In the genomic region with DNA sequence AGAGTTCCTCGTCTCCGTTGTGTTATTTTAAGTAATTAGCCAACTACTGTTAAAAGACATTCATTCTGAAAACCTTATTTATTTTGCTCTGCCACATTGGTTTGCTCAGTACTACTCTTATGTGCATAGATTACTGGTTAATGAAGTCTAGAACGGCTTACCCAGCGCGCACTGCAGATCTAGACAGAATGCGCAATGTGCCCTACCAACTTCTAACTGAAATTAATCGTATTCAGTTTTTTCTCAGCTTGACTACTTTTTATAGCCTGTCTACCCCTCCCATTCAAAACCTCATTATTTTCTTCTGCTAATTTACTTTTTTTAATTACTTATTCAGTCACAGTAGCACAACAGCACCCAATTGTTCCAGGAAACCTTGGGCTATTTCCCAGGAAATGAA, we compare ENCODE assay signal across 28 mouse cellular contexts. TPM values are rescaled to one million over a fixed set of nuclear protein-coding genes. Genes with fewer than 3 reads are reported as not detected.
"Had no signal": no experiment of that assay in that cellular context is flagged by ENCODE, and none has a peak within 500 bp of the region (broad histone marks: within the 10 kb centered on the region; RNA-seq: fewer than 3 reads in every experiment).

No protein-coding gene starts in this region.

- H3K36me3 ChIP-seq: heart, embryonic 13.5 days; heart, embryonic 15.5 days; hindbrain, embryonic 13.5 days; hindbrain, embryonic 15.5 days; kidney, embryonic 15.5 days; limb, embryonic 12.5 days; liver, embryonic 13.5 days; liver, embryonic 15.5 days had no signal

- H3K4me1 ChIP-seq: hindbrain, embryonic 13.5 days; hindbrain, embryonic 15.5 days; kidney, embryonic 15.5 days; liver, embryonic 13.5 days; liver, embryonic 15.5 days had no signal

- H3K27me3 ChIP-seq: heart, embryonic 13.5 days; heart, embryonic 15.5 days; hindbrain, embryonic 13.5 days; hindbrain, embryonic 15.5 days; kidney, embryonic 15.5 days; limb, embryonic 12.5 days; liver, embryonic 13.5 days; liver, embryonic 15.5 days had no signal

- DNase-seq: gastrocnemius, postnatal 14 days; gastrocnemius, postnatal 36 days; heart, adult 2 months; heart, postnatal 14 days; heart, postnatal 36 days; kidney, adult 11 months; kidney, adult 2 months; kidney, adult 9 months; kidney, postnatal 14 days; kidney, postnatal 36 days; layer of hippocampus, adult 9-11 months; layer of hippocampus, postnatal 36 days; left cerebral cortex, postnatal 4 days; liver; liver, embryonic 13.5 days had no signal

- H3K4me2 ChIP-seq: heart, embryonic 11.5 days; heart, embryonic 13.5 days; heart, embryonic 15.5 days; hindbrain, embryonic 13.5 days; hindbrain, embryonic 15.5 days; kidney, embryonic 15.5 days; limb, embryonic 12.5 days; liver, embryonic 11.5 days; liver, embryonic 13.5 days; liver, embryonic 15.5 days had no signal

- H3K4me3 ChIP-seq: heart, adult 2 months; heart, embryonic 13.5 days; heart, embryonic 15.5 days; hindbrain, embryonic 13.5 days; hindbrain, embryonic 15.5 days; kidney, embryonic 15.5 days; limb, embryonic 12.5 days; liver, embryonic 13.5 days; liver, embryonic 15.5 days had no signal

- H3K9ac ChIP-seq: heart, embryonic 13.5 days; heart, embryonic 15.5 days; hindbrain, embryonic 13.5 days; hindbrain, embryonic 15.5 days; kidney, embryonic 15.5 days; limb, embryonic 12.5 days; liver, embryonic 13.5 days; liver, embryonic 15.5 days had no signal

- H3K27ac ChIP-seq: heart, adult 2 months; heart, embryonic 13.5 days; heart, embryonic 15.5 days; hindbrain, embryonic 13.5 days; hindbrain, embryonic 15.5 days; hindbrain, postnatal 0 days; kidney, embryonic 15.5 days; kidney, postnatal 0 days; limb, embryonic 12.5 days; liver, embryonic 13.5 days; liver, embryonic 15.5 days had no signal

- ATAC-seq: hindbrain, postnatal 0 days; intestine, embryonic 16.5 days had no signal

- H3K9me3 ChIP-seq: heart, embryonic 15.5 days; hindbrain, embryonic 13.5 days; hindbrain, embryonic 15.5 days; kidney, embryonic 15.5 days; limb, embryonic 12.5 days; liver, embryonic 13.5 days; liver, embryonic 15.5 days had no signal

RNA-seq across cellular contexts. Expression of a gene that starts 51.6 kb away (rescaled TPM):
- total RNA-seq: hematopoietic stem cell, adult 5-6 weeks had no signal
